Mouse (Mus musculus) heart, adult 10 weeks (tissue): ENCODE measurements around the gene Pop7. TPM values are rescaled to one million over a fixed set of nuclear protein-coding genes. Genes with fewer than 3 reads are reported as not detected.

Experiments
- polyA plus RNA-seq: library from polyadenylated mRNA; stranded (reverse); fragments of 350-450 nt; fragmentation: Illumina TruSeq; extraction: RNeasy Lipid Tissue Mini Kit (QIAGEN cat#74804); gene quantifications from one replicate; pipeline ENCODE4 v1.2.3, GENCODE M21; 2014; ENCODE audit warnings: low read depth, low replicate concordance

Pop7 gene
- polyA plus RNA-seq, result 15.7 TPM

DNA sequence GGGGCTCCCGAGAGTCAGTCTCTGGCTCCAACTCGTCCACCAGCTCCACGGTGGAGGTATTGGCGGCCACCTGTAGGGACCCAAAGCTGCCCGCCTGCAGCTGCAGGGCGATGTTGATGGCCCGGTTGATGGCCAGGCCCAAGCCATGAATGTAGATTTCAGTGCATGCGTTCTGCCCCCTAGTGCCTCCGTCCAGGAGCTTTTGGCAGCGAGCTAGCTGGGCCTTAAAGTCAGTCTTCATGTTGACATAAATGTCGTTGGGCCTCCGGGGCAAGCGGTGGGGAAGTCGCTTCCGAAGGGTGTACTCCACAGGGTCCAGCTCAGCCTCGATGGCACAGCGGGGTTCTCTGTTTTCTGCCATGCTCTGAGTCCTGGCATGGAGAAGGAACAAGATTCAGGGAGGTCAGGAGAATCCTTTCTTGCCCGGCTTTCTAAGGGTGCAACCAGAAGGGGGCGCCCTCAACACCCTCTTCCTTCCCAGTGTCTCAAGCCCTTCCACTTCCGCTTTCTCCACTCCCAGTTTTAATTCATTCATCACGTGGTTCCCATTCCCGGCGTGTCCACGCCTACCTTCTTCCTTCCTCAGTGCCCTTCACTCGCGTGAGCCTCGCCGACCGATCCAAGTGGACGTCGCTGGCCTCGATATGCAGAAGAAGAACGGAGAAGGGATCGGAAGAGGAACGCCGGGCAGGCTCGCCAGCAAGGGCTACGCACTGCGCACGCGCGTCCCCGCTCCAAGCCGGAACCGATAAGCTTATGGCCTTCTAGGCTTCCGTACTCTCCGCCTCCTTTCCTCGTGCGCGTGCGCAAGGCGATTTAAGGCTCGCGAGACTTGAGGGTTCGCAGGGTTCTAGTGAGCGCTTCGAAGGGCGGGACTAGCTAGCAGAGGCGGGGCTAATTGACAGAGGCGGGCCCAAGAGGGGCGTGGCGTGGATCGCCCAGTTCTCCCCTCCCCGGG, at the start of gene Pop7:
Gene Pop7 (minus strand): TSS at position 810 of the 958 bp plus-strand sequence.

DNA sequence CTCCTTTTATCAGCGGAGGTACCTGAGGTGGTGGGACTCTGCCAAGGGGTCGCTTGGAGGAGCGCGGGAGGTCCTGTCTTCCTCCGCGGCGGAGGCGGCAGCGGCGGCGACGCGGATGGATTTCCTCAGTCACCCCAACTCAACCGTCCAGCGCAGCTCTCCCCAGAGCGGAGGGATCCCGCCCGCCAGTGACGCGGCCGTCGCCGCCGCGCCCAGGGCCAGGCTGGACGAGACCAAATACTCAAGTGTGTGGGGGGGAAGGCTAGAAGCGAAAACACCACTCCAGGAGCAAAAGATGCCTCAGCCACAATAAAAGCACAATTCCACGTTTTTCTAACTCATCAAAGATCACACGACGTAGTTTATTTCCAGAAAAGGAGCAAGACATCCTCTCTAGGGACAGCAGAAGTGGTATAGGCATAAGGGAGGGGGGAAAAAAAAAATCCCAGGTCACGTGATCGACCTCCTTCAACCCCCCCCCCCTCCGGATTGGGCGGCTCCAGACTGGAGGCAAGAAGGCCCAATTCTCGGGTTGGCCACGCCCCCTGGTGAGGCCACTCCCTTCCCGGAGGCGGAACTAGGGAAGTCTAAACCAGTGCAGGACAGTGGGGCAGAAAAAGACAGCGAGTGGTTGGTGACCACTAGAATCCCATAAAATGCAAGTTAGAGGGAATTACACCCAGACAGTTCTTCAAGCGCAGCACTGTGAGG, 31.0 kb upstream of the Pop7 start, which contains the start of the genes Epo and Gnb2:
Gene Epo (minus strand): TSS at position 126 of the 711 bp plus-strand sequence.
Gene Gnb2 (minus strand): TSS at position 394 of the 711 bp plus-strand sequence.

DNA sequence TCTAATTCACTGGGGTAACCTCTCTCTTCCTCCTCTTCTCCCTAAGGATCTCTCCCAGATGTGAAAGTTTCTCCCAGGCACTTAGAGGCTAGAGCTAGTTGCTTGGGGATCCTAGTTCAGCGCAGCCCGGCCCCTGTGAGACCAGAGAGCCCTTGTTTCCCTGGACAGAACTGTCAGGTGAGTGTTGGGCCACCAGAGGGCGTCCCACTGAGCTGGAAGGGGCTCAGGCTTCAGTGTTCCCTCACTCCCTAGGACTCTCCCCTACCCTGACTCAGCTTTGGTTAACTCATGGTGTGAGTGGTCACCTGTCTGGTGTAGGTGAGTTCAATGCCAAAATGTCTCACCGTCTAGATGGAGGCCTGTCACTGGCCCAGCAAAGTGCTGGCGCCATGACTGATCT, 16.1 kb upstream of the Pop7 start, which contains the start of gene Gigyf1:
Gene Gigyf1 (plus strand): TSS at position 113 of the 400 bp plus-strand sequence.

DNA sequence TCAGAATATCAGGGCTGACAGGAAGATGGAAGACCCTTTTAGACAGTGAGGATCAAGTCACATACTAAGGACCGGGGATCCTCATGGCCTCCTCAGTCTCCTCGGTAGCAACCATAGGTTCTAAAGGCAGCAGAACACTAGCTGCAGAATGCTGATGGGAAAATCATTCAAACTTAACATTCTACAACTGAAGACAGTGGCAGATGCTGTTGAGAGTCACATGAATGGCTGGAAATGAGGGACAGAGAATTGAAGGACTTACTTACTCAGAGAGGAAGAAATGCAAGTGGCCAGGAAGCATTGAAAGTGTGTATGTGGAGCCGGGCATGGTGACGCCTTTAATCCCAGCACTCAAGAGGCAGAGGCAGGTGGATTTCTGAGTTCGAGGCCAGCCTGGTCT, 25.4 kb downstream of the Pop7 start, which contains the start of gene Zan:
Gene Zan (minus strand): TSS at position 101 of the 400 bp plus-strand sequence.

Other genes starting within 250 kb of the Pop7 start
- gene Ache, start 215.0 kb downstream of the Pop7 start, polyA plus RNA-seq, result 2.8 TPM
- 9.2 TPM for gene Ufsp1, start 207.9 kb downstream of the Pop7 start, polyA plus RNA-seq
- 80.4 TPM for gene Srrt, start 194.8 kb downstream of the Pop7 start, polyA plus RNA-seq
- 17.0 TPM for gene Trip6, start 188.1 kb downstream of the Pop7 start, polyA plus RNA-seq
- gene Slc12a9, start 168.9 kb downstream of the Pop7 start, polyA plus RNA-seq, result 4.2 TPM
- gene Ephb4, start 152.4 kb downstream of the Pop7 start, polyA plus RNA-seq, result 29.4 TPM
- not detected for gene Zan, start 25.5 kb downstream of the Pop7 start, polyA plus RNA-seq
- 23.9 TPM for gene Gigyf1, start 16.0 kb upstream of the Pop7 start, polyA plus RNA-seq
- not detected for gene Epo, start 30.7 kb upstream of the Pop7 start, polyA plus RNA-seq
- 231 TPM for gene Gnb2, start 31.0 kb upstream of the Pop7 start, polyA plus RNA-seq
- gene Actl6b, start 51.0 kb upstream of the Pop7 start, polyA plus RNA-seq, result not detected
- gene Tfr2, start 67.3 kb upstream of the Pop7 start, polyA plus RNA-seq, result not detected
- 11.4 TPM for gene Mospd3, start 98.5 kb upstream of the Pop7 start, polyA plus RNA-seq
- gene Pcolce, start 111.3 kb upstream of the Pop7 start, polyA plus RNA-seq, result 74.5 TPM
- 0.21 TPM for gene Fbxo24, start 126.5 kb upstream of the Pop7 start, polyA plus RNA-seq
- 12.7 TPM for gene Lrch4, start 126.6 kb upstream of the Pop7 start, polyA plus RNA-seq
- gene Gm20605, start 126.7 kb upstream of the Pop7 start, polyA plus RNA-seq, result 10.8 TPM
- 10.5 TPM for gene Sap25, start 138.8 kb upstream of the Pop7 start, polyA plus RNA-seq
- gene Irs3, start 143.2 kb upstream of the Pop7 start, polyA plus RNA-seq, result 0.99 TPM
- 10.5 TPM for gene Agfg2, start 182.2 kb upstream of the Pop7 start, polyA plus RNA-seq
- 1.2 TPM for gene Nyap1, start 239.1 kb upstream of the Pop7 start, polyA plus RNA-seq
- 177 TPM for gene Tsc22d4, start 243.2 kb upstream of the Pop7 start, polyA plus RNA-seq